Mouse (Mus musculus): ENCODE data around the gene Mcm7.
A peak's percentile ranks its signal among the peaks of the same experiment; 100 is the strongest.

Mcm7 gene

GRCm38 (mm10) chr5:138155443-138155976, 16.7 kb downstream of the Mcm7 start, which contains the start of gene Zfp113:
Gene Zfp113 (minus strand): TSS chr5:138155744.
- DNase-seq (ENCODE audit: low read depth, low spot score), result peak; percentile 98

- no peak for DNase-seq (ENCODE audit: low read depth, low spot score)
These were observed 17.8 kb downstream of the Mcm7 start for GRCm38 (mm10) chr5:138154390-138154789.

- DNase-seq (ENCODE audit: low read depth, low spot score), result no peak
These were observed 33.6 kb downstream of the Mcm7 start for GRCm38 (mm10) chr5:138138585-138138984.

GRCm38 (mm10) chr5:138137935-138138549, 34.2 kb downstream of the Mcm7 start:
- DNase-seq (ENCODE audit: low read depth, low spot score), result no peak

- DNase-seq (ENCODE audit: low read depth, low spot score), result no peak
These were observed 35.0 kb downstream of the Mcm7 start for GRCm38 (mm10) chr5:138137257-138137656.

- DNase-seq (ENCODE audit: low read depth, low spot score), result no peak
These were observed 39.7 kb downstream of the Mcm7 start for GRCm38 (mm10) chr5:138132425-138133064.

GRCm38 (mm10) chr5:138118041-138118440, 54.2 kb downstream of the Mcm7 start:
- no peak for DNase-seq (ENCODE audit: low read depth, low spot score)

GRCm38 (mm10) chr5:138117199-138118015, 54.8 kb downstream of the Mcm7 start:
- DNase-seq (ENCODE audit: low read depth, low spot score), result no peak

- DNase-seq (ENCODE audit: low read depth, low spot score), result peak; percentile 82
These were observed 55.7 kb downstream of the Mcm7 start, which contains the start of gene Zscan21 for GRCm38 (mm10) chr5:138116255-138117198. Gene Zscan21 (plus strand): TSS chr5:138116903.

All from telencephalon, adult 2 months (tissue).